Mouse (Mus musculus) ES-Bruce4 (cell line): Measurements from ENCODE around the gene Taar6. TPM values are rescaled to one million over a fixed set of nuclear protein-coding genes. Genes with fewer than 3 reads are reported as not detected.
A peak's percentile ranks its signal among the peaks of the same experiment; 100 is the strongest.

Source experiments
- H3K27ac ChIP-seq: 2 replicates; pipeline ENCODE4 v1.5.1; 2012; ENCODE audit warnings: low read length, inconsistent platforms; ENCODE audit not compliant: insufficient read depth
- H3K27me3 ChIP-seq: 2 replicates; pipeline ENCODE4 v1.6.1; 2012; ENCODE audit warnings: mild to moderate bottlenecking, low read length, inconsistent platforms; ENCODE audit not compliant: control insufficient read depth, poor library complexity, insufficient read depth, severe bottlenecking
- H3K36me3 ChIP-seq: 2 replicates; pipeline ENCODE4 v1.6.1; 2012; ENCODE audit warnings: inconsistent platforms, mild to moderate bottlenecking, low read length, moderate library complexity; ENCODE audit not compliant: control insufficient read depth, poor library complexity, insufficient read depth, severe bottlenecking
- H3K4me1 ChIP-seq: one replicate; pipeline ENCODE4 v1.8.1; 2011; ENCODE audit warnings: low read length; ENCODE audit not compliant: control insufficient read depth, insufficient read depth
- H3K4me3 ChIP-seq: 2 replicates; pipeline ENCODE4 v1.5.1; 2011; ENCODE audit warnings: low read depth, mild to moderate bottlenecking, low read length
- H3K9ac ChIP-seq: 2 replicates; pipeline ENCODE4 v1.6.1; 2012; ENCODE audit warnings: low read depth, mild to moderate bottlenecking, inconsistent platforms; ENCODE audit not compliant: poor library complexity, severe bottlenecking
- H3K9me3 ChIP-seq: replicated peaks from 2 replicates; pipeline ENCODE4 v1.6.1; 2012; ENCODE audit warnings: mild to moderate bottlenecking, low read length, inconsistent platforms; ENCODE audit not compliant: control insufficient read depth, poor library complexity, insufficient read depth, severe bottlenecking
- CTCF ChIP-seq: IDR thresholded peaks from one replicate; pipeline ENCODE4 v1.8.1; 2011; ENCODE audit warnings: low read depth, low read length
- EP300 ChIP-seq: IDR thresholded peaks from 2 replicates; pipeline ENCODE4 v1.6.1; 2011; ENCODE audit warnings: low read depth, low read length; ENCODE audit not compliant: insufficient read depth
- POLR2A ChIP-seq: IDR thresholded peaks from one replicate; pipeline ENCODE4 v1.8.1; 2011; ENCODE audit warnings: low read length; ENCODE audit not compliant: insufficient read depth
- polyA plus RNA-seq: library from polyadenylated mRNA; stranded (reverse); fragments of >200 nt; gene quantifications from 2 replicates; pipeline ENCODE4 v1.2.4, GENCODE M21; 2011; ENCODE audit warnings: low read depth; ENCODE audit not compliant: missing spikeins, insufficient read depth, insufficient read length

Gene Taar6
- polyA plus RNA-seq, 1 experiment: not detected

- H3K27ac ChIP-seq: no peak within 1 kb of the TSS
- H3K9me3 ChIP-seq: no peaks in the 10 kb centered on the region
- no peaks in the 10 kb centered on the region for H3K4me1 ChIP-seq
- H3K9ac ChIP-seq: no peak within 1 kb of the TSS
- no peaks in the 10 kb centered on the region for H3K27me3 ChIP-seq
- H3K4me3 ChIP-seq: no peak within 1 kb of the TSS
- no peaks in the 10 kb centered on the region for H3K36me3 ChIP-seq
- TF ChIP-seq POLR2A (no peak), EP300 (no peak), CTCF (no peak)
These were observed 14.2 kb upstream of the Taar6 start, which contains the start of gene Taar7b for GRCm38 (mm10) chr10:23999639-24000038. Gene Taar7b, plus strand, starts transcription at chr10:23999939.

- no peaks in the 10 kb centered on the region for H3K36me3 ChIP-seq
These were observed 7.9 kb upstream of the Taar6 start, which contains the start of gene Taar7a for GRCm38 (mm10) chr10:23993381-23993780. Gene Taar7a, minus strand, starts transcription at chr10:23993481.

DNA sequence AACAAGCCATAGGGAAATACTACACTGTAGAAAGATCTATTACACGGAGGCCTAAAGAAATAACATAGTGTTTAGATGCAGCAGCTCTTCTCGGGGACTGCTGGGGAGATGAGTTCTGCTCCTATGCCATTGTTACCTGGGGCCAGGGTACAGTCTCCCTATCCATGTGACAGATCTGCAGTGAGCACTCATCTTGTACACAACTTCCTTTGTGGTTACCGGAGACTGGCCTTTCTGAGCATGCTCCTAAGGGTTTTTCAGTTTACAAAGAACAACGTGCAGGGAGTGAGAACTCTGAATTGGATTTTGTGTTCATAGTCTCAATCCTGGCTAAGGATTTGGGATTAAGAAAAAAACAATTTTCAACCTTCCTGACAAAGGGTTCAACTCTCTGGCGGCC is 973 bp upstream of the Taar6 start:
- Histone ChIP-seq H3K36me3 (no peaks in the 10 kb centered on the region), H3K4me3 (no peak overlapping the region), H3K9me3 (no peaks in the 10 kb centered on the region; the same call in 1 of the 2 replicates), H3K27me3 (no peaks in the 10 kb centered on the region), H3K4me1 (no peaks in the 10 kb centered on the region), H3K27ac (no peak overlapping the region), H3K9ac (no peak overlapping the region)
- TF ChIP-seq CTCF (no peak), POLR2A (no peak), EP300 (no peak)

More at GRCm38 (mm10) chr10:23993381-23993780, 7.9 kb upstream of the Taar6 start, which contains the start of gene Taar7a:
- no peak for TF ChIP-seq POLR2A
- TF ChIP-seq EP300: no peak
- no peak for TF ChIP-seq CTCF
- no peaks in the 10 kb centered on the region for H3K4me1 ChIP-seq
- no peak within 1 kb of the TSS for H3K27ac ChIP-seq
- H3K4me3 ChIP-seq: no peak within 1 kb of the TSS
- H3K9me3 ChIP-seq: no peaks in the 10 kb centered on the region; the same call in 1 of the 2 replicates
- no peaks in the 10 kb centered on the region for H3K27me3 ChIP-seq
- H3K9ac ChIP-seq: no peak within 1 kb of the TSS

- no peak overlapping the region for H3K9ac ChIP-seq
- no peaks in the 10 kb centered on the region for H3K27me3 ChIP-seq
- peak; percentile 94 for TF ChIP-seq CTCF
- TF ChIP-seq POLR2A: no peak
- TF ChIP-seq EP300: peak; percentile 51; the same call in 1 of the 2 replicates
- no peaks in the 10 kb centered on the region; the same call in 1 of the 2 replicates for H3K9me3 ChIP-seq
- no peak overlapping the region for H3K27ac ChIP-seq
- no peaks in the 10 kb centered on the region for H3K36me3 ChIP-seq
- no peak overlapping the region for H3K4me3 ChIP-seq
- H3K4me1 ChIP-seq: no peaks in the 10 kb centered on the region
These were observed 6.3 kb downstream of the Taar6 start for GRCm38 (mm10) chr10:23978901-23979705.

- Histone ChIP-seq H3K36me3 (no peaks in the 10 kb centered on the region), H3K9ac (no peak overlapping the region), H3K27ac (no peak overlapping the region), H3K27me3 (no peaks in the 10 kb centered on the region), H3K9me3 (no peaks in the 10 kb centered on the region; the same call in 1 of the 2 replicates), H3K4me1 (no peaks in the 10 kb centered on the region), H3K4me3 (no peak overlapping the region)
- TF ChIP-seq POLR2A (no peak), EP300 (peak; percentile 63), CTCF (no peak)
These were observed 7.5 kb downstream of the Taar6 start for GRCm38 (mm10) chr10:23977958-23978357.

DNA sequence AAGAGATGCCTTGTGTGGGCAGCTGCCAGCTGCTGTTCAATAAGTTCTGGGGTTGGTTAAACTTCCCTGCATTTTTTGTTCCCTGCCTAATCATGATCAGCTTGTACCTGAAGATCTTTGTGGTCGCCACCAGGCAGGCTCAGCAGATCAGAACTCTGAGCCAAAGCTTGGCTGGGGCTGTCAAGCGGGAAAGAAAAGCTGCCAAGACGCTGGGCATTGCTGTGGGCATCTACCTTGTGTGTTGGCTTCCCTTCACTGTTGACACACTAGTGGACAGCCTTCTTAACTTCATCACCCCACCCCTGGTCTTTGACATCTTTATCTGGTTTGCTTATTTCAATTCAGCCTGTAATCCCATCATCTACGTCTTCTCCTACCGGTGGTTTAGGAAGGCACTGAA is 14.2 kb downstream of the Taar6 start:
- no peak overlapping the region for H3K9ac ChIP-seq
- TF ChIP-seq EP300 (no peak), POLR2A (no peak), CTCF (no peak)
- H3K9me3 ChIP-seq: no peaks in the 10 kb centered on the region
- no peak overlapping the region for H3K4me3 ChIP-seq
- no peak overlapping the region for H3K27ac ChIP-seq
- H3K36me3 ChIP-seq: no peaks in the 10 kb centered on the region
- H3K4me1 ChIP-seq: no peaks in the 10 kb centered on the region
- H3K27me3 ChIP-seq: no peaks in the 10 kb centered on the region
